Mouse (Mus musculus): ENCODE measurements around the gene Calm3. TPM values are rescaled to one million over a fixed set of nuclear protein-coding genes. Genes with fewer than 3 reads are reported as not detected.

The Calm3 gene
- polyA plus RNA-seq, 1 experiment from 2014 or later = 317 TPM

DNA sequence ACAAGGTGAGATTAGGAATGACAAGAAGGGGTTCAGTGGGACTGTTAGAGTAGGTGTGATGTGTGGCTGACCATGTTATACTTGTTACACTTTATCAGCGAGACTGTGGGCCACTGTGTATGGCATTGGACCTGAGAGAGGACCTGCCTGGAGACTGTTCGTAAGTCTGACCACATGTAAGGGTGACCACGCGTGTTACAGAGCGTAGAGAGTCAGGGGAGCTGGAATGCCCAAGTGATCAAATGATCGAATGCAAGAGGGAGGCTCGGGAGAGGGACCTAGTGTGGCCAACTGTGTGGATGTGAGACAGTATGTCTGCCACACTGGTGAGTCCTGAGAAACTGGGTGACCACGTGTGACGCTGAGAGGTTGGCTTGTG, 31.6 kb downstream of the Calm3 start:
- Histone ChIP-seq H3K4me3 (peak overlapping the region; percentile 5), H3K9ac (no peak overlapping the region), H3K36me3 (peaks cover 3% of the 10 kb centered on the region), H3K9me3 (no peaks in the 10 kb centered on the region), H3K27ac (no peak overlapping the region), H3K4me1 (replicated peaks) (peaks cover 35% of the 10 kb centered on the region), H3K4me2 (peak overlapping the region; percentile 60; the same call in 1 of the 2 replicates), H3K27me3 (peaks cover 62% of the 10 kb centered on the region)
- peak; percentile 4; the same call in 1 of the 2 replicates for ATAC-seq (ENCODE audit: low FRiP score)
- 43% methylated on average over 9 of the region's 9 CpGs for WGBS

DNA sequence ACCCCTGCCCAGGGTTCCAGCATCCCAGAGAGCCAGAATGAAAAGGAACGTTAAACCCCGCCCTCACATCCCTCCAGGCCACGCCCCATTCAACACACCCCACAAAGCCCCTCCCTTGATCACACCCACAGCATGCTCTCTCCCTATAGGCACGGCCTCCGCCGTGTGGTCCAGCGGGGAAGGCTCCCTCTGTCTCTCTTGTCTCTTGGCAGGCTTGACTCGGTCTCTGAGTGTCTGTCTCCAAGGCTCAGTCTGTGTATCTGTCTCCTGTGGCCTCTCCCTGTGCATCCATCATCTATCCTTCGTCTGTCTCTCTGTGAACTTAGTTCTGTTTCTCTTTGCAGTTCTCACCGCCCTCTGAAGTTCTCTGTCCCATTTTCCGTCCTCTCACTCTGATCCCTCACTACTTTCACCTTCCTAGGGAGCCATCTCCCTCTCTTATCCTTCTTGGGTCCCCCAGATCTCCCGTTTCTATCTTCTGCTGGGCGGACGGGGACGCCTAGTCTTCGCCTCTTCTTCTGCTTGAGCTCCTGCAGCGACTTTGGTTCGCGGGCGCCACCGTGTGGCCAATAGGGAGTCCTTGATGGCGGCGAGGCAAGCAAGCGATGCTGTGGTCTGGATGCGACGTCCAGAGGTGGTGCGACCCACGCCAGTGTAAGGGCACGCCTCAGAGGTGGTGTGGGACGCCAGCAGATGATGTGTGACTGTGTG, 32.1 kb downstream of the Calm3 start, which contains the start of gene Gng8:
TSS of gene Gng8 (plus strand) at position 146 of the 711 bp plus-strand sequence.
- H3K27ac ChIP-seq = peak within 1 kb of the TSS; percentile 40; the same call in 1 of the 2 replicates
- ATAC-seq (ENCODE audit: low FRiP score) = peak; percentile 62
- H3K9me3 ChIP-seq = no peaks in the 10 kb centered on the region
- peaks cover 68% of the 10 kb centered on the region for H3K27me3 ChIP-seq
- H3K36me3 ChIP-seq = peaks cover 9% of the 10 kb centered on the region
- H3K9ac ChIP-seq = 0 out of 2 replicates have a peak within 1 kb of the TSS, but pooled peaks have one; percentile 49
- WGBS = under 1% methylated on average over 30 of the region's 30 CpGs
- peak within 1 kb of the TSS; percentile 29 for H3K4me3 ChIP-seq
- peak within 1 kb of the TSS; percentile 60 for H3K4me2 ChIP-seq
- H3K4me1 ChIP-seq (replicated peaks) = peaks cover 35% of the 10 kb centered on the region

DNA sequence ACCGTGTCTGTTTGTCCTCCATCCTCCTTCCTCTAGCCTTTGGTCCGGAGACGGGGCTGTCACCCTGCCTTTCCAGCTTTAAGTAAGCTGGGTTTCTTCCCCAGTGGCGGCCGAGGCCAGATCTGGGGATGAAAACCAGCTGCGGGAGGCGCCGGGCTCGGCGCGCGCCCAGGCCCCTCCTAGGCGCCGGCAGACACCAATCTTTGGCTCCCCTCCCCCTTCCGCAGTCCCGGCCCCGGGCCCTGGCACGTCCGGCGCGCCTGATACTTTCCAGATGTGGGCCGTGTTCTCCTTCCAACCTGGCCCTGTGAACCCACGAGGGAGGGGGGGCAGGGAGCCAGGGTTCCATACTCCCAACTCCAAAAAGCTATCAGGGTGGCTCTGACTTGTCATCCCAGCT, 33.0 kb downstream of the Calm3 start:
- Histone ChIP-seq H3K4me1 (replicated peaks) (peaks cover 35% of the 10 kb centered on the region), H3K4me3 (no peak overlapping the region), H3K9ac (no peak overlapping the region), H3K27ac (peak overlapping the region; percentile 23; the same call in 1 of the 2 replicates), H3K36me3 (peaks cover 17% of the 10 kb centered on the region), H3K4me2 (peak overlapping the region; percentile 60), H3K9me3 (no peaks in the 10 kb centered on the region), H3K27me3 (peaks cover 76% of the 10 kb centered on the region)
- ATAC-seq (ENCODE audit: low FRiP score) = no peak
- 3% methylated on average over 15 of the region's 23 CpGs for WGBS

DNA sequence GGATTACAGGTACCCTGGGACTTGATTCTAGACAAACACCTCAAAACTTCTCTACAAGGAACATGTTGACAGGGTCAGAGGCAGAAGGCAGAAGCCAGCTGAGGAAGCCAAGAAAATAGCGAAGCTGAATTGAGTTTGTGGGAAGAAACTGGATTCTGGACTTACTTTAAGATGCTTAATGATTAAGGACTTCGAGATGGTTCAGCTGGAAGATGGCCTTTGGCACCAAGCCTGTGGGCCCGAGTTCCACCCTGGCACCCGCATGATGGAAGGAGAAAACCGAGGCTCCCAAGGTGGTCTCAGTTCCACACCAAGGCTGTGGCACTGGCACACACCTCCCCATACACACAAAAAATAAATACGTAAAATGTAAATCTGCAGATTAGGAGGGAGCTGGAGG, 33.4 kb downstream of the Calm3 start:
- 43% methylated on average over 6 of the region's 6 CpGs for WGBS
- no peak overlapping the region for H3K4me3 ChIP-seq
- H3K36me3 ChIP-seq = peaks cover 21% of the 10 kb centered on the region
- H3K27ac ChIP-seq = peak overlapping the region; percentile 23; the same call in 1 of the 2 replicates
- no peak overlapping the region for H3K9ac ChIP-seq
- ATAC-seq (ENCODE audit: low FRiP score) = no peak
- H3K4me2 ChIP-seq = peak overlapping the region; percentile 60
- peaks cover 80% of the 10 kb centered on the region for H3K27me3 ChIP-seq
- peaks cover 35% of the 10 kb centered on the region for H3K4me1 ChIP-seq (replicated peaks)
- no peaks in the 10 kb centered on the region for H3K9me3 ChIP-seq

DNA sequence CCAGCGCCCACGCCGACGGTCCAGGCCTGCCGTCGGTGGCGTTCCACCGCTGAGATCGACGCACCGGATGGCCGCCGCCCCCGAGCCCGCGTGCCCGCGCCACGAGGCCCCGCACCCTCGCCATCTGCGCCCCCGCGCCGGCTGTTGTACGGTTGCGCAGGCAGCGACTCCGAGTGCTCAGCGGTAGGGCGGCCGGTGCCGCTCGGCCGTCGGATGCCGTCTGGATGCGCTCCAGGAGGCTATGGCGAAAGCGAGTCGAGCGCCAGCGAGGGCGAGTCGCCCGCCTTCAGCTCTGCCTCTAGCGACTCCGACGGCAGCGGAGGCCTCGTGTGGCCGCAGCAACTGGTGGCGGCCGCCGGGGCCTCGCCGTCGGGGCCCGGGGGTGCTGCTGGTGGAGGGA, 38.0 kb downstream of the Calm3 start:
- Histone ChIP-seq H3K4me1 (replicated peaks) (peaks cover 4% of the 10 kb centered on the region), H3K27me3 (peaks cover 84% of the 10 kb centered on the region), H3K36me3 (peaks cover 60% of the 10 kb centered on the region), H3K9me3 (no peaks in the 10 kb centered on the region), H3K27ac (no peak overlapping the region), H3K4me3 (peak overlapping the region; percentile 31), H3K9ac (no peak overlapping the region), H3K4me2 (0 out of 2 replicates have a peak overlapping the region, but pooled peaks have one; percentile 35)
- no peak for ATAC-seq (ENCODE audit: low FRiP score)
- 39% methylated on average over 58 of the region's 59 CpGs for WGBS

DNA sequence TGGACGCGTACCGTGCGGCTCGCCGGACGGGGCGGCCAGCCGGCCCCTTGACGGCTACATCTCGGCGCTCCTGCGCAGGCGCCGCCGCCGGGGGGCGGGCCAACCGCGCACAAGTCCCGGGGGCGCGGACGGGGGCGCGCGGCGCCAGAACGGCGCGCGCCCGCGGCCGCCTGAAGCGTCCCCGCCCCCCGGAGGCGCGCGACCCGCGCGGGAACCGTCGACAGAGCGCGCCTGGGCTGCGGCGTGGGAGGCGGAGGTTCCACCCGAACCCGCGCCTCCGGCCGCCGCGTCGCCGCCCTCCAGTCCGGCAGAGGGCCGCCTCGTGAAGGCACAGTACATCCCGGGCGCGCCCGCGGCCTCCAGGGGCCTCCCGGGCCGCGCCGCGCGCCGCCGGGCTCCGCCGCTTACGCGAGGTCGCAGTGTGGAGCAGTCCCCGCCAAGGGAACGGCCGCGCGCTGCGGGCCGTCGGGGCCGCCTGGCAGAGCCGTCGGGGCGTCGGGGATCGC, 38.6 kb downstream of the Calm3 start:
- Histone ChIP-seq H3K4me1 (replicated peaks) (peaks cover 6% of the 10 kb centered on the region), H3K36me3 (peaks cover 60% of the 10 kb centered on the region), H3K4me3 (peak overlapping the region; percentile 31), H3K9me3 (no peaks in the 10 kb centered on the region), H3K4me2 (peak overlapping the region; percentile 35; the same call in 1 of the 2 replicates), H3K9ac (no peak overlapping the region), H3K27ac (no peak overlapping the region), H3K27me3 (peaks cover 78% of the 10 kb centered on the region)
- whole genome bisulfite sequencing = 14% methylated on average over 82 of the region's 95 CpGs
- ATAC-seq (ENCODE audit: low FRiP score) = 0 out of 2 replicates have a peak, but pooled peaks have one; percentile 30

DNA sequence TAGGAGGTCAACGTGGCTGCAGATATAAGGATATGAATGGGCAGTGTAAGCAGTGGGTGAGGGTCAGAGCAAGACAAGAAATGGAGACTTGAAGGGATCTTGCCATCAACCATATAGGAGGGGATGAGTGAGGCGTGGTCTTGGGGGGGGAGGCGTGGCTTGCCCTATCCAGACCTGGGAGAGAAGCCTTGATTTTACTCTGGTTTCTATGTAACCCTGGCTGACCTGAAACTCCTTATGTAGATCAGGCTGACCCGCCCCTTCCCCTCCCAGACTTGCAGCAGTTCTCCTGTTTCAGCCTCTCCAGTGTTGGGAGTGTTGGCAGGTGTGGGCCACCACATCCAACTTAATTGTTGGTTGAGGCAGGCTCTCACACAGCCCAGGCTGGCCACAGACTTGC, 39.6 kb downstream of the Calm3 start:
- Histone ChIP-seq H3K4me3 (no peak overlapping the region), H3K27me3 (peaks cover 69% of the 10 kb centered on the region), H3K9ac (no peak overlapping the region), H3K27ac (no peak overlapping the region), H3K9me3 (no peaks in the 10 kb centered on the region), H3K36me3 (peaks cover 62% of the 10 kb centered on the region), H3K4me2 (no peak overlapping the region), H3K4me1 (replicated peaks) (peaks cover 12% of the 10 kb centered on the region)
- 61% methylated on average over 4 of the region's 4 CpGs for WGBS
- no peak for ATAC-seq (ENCODE audit: low FRiP score)

DNA sequence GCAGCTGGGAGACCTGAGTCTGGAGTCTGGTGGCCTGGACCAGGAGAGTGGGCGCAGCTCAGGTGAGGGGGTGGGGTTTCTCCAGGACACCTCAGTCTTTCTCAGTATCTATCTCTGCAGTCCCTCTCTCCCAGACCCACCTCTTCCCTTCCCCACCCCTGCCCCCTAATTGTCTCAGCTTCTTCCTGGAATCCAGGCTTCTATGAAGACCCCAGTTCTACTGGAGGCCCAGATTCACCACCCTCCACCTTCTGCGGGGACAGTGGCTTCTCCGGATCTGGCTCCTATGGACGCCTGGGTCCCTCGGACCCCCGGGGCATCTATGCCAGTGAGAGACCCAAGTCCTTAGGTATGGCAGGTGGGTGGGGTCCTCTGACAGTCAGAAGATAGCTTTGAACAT, 40.8 kb downstream of the Calm3 start:
- Histone ChIP-seq H3K9ac (no peak overlapping the region), H3K9me3 (no peaks in the 10 kb centered on the region), H3K4me1 (replicated peaks) (peaks cover 12% of the 10 kb centered on the region), H3K27ac (no peak overlapping the region), H3K4me2 (no peak overlapping the region), H3K27me3 (peaks cover 59% of the 10 kb centered on the region), H3K4me3 (no peak overlapping the region), H3K36me3 (peaks cover 72% of the 10 kb centered on the region)
- no peak for ATAC-seq (ENCODE audit: low FRiP score)
- 92% methylated on average over 6 of the region's 6 CpGs for WGBS

DNA sequence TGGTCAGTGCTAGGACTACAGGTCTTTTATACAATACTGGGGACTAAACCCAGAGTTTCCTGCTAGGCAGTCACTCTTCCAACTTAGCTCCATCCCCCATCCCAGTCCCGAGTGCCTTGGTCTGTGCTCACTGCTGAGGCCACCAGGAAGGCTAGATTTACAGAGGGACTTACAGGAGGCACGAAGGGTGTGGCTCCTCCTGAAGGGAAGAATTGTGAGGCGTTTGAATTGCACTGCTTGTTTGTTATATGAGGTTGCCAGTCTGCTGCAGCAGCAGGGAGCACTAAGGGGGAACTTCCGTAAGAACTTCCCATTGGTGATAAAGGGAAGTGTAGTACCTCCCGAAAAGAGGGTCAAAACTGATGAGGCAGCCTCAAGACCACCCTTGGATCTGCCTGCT, 43.3 kb downstream of the Calm3 start:
- H3K4me2 ChIP-seq = no peak overlapping the region
- no peak for ATAC-seq (ENCODE audit: low FRiP score)
- WGBS = 8% methylated on average over 5 of the region's 5 CpGs
- no peaks in the 10 kb centered on the region for H3K9me3 ChIP-seq
- no peak overlapping the region for H3K4me3 ChIP-seq
- peaks cover 51% of the 10 kb centered on the region for H3K36me3 ChIP-seq
- H3K9ac ChIP-seq = no peak overlapping the region
- H3K4me1 ChIP-seq (replicated peaks) = peaks cover 29% of the 10 kb centered on the region
- peaks cover 34% of the 10 kb centered on the region for H3K27me3 ChIP-seq
- H3K27ac ChIP-seq = peak overlapping the region; percentile 30; the same call in 1 of the 2 replicates

DNA sequence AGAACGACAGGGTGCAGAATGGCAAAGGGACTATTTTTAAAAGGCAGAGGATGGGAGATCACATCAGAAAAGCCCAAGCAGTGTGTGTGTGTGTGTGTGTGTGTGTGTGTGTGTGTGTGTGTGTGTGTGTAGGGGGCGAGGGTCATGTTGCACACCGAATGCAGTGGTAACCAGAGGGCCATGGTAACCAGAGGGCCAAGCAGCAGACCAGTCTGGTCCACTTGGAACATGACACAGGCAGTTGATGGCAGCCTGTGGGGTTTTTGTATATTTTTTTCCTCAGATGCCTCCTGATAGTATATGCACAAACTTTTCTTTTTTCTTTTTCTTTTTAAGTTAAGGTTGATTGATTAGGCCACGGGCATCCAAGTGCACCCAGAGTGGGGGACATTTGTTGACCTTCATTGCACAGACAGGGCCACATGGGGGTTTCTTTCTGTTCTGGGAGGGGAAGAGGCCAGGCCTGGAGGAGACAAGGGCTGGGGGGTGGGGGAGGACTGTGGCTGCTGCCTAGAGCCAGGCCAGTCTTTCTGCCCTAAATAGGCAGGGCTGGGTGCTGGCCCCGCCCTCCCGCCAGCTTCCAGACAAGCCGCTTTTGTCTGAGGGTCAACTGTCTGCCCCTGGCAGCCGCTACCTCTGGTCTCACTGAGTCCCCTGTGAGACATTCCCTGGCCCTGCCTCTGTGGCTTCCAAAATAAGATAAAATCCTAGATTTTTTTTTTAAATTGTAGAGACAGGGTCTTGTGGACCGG, 43.9 kb downstream of the Calm3 start:
- peaks cover 44% of the 10 kb centered on the region for H3K36me3 ChIP-seq
- no peak overlapping the region for H3K4me2 ChIP-seq
- no peak for ATAC-seq (ENCODE audit: low FRiP score)
- no peak overlapping the region for H3K4me3 ChIP-seq
- WGBS = 9% methylated on average over 8 of the region's 9 CpGs
- 0 out of 2 replicates have a peak overlapping the region, but pooled peaks have one; percentile 7 for H3K9ac ChIP-seq
- no peaks in the 10 kb centered on the region for H3K9me3 ChIP-seq
- peak overlapping the region; percentile 30 for H3K27ac ChIP-seq
- peaks cover 28% of the 10 kb centered on the region for H3K27me3 ChIP-seq
- peaks cover 30% of the 10 kb centered on the region for H3K4me1 ChIP-seq (replicated peaks)

DNA sequence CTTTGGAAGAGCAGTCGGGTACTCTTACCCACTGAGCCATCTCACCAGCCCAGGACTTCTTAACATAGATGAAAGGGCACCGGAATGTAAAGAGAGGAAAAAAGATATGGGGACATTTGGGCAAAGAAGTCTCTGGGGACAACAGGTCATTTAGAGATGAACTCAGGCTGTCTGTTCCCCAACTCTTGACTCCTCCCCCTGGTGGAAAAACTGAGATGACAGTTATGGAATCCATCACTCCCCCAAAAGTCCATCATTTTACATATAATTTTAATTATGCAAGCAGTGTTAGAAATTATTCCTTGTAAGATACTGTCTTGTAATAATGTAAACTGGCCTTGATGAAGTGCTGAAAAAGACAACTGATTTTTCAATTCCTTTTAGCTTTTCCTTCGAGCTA, 46.2 kb downstream of the Calm3 start:
- H3K4me2 ChIP-seq = no peak overlapping the region
- H3K36me3 ChIP-seq = peaks cover 24% of the 10 kb centered on the region; the same call in 1 of the 2 replicates
- H3K9ac ChIP-seq = no peak overlapping the region
- H3K27me3 ChIP-seq = peaks cover 5% of the 10 kb centered on the region; the same call in 1 of the 2 replicates
- peaks cover 36% of the 10 kb centered on the region for H3K4me1 ChIP-seq (replicated peaks)
- H3K27ac ChIP-seq = no peak overlapping the region
- WGBS = 84% methylated on average over 3 of the region's 3 CpGs
- H3K9me3 ChIP-seq = no peaks in the 10 kb centered on the region
- no peak for ATAC-seq (ENCODE audit: low FRiP score)
- no peak overlapping the region for H3K4me3 ChIP-seq

DNA sequence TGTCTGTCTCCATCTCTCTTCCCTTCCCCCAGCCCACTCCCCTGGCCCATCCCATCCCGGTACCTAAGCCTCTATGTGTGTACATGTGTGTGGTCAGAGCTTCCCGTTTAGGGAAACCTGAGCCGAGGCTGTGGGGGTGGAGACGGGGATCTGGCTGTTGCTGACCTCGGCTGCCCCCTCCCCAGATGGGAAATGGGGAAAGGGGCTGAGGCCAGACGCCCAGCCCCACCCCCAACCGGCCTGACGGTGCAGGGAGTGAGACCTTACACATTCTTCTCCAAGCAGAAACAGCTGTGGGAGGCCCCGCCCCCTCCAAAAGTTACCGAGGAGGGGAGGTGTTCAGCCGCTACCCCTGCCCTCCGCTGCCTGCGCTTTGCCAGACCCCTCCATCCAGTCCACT, 47.3 kb downstream of the Calm3 start:
- ATAC-seq (ENCODE audit: low FRiP score) = no peak
- H3K9ac ChIP-seq = peak overlapping the region; percentile 90
- no peak overlapping the region; the same call in 1 of the 2 replicates for H3K27ac ChIP-seq
- WGBS = 2% methylated on average over 13 of the region's 13 CpGs
- H3K36me3 ChIP-seq = peaks cover 19% of the 10 kb centered on the region
- peak overlapping the region; percentile 83 for H3K4me3 ChIP-seq
- H3K4me2 ChIP-seq = peak overlapping the region; percentile 79
- H3K27me3 ChIP-seq = no peaks in the 10 kb centered on the region
- no peaks in the 10 kb centered on the region for H3K9me3 ChIP-seq
- H3K4me1 ChIP-seq (replicated peaks) = peaks cover 36% of the 10 kb centered on the region
